Mouse (Mus musculus) mouse embryonic stem cell (cell line): ENCODE data around the gene Fbxo24.

Experiments
- in situ Hi-C, 2 experiments: fragments of 300-500 bp; cut with MboI; formaldehyde crosslinking; loops; 1 replicate in 1 of 2; 3 replicates in 1 of 2; pipeline ENCODE4 v1.14.3; 2019 to 2020; ENCODE audit warnings: low sequenced_read_pairs in 2 of 2, low pct_unique_long_range_greater_than_20kb in 1 of 2, mixed read lengths in 1 of 2; ENCODE audit not compliant: unreplicated experiment in 1 of 2

The Fbxo24 gene

DNA sequence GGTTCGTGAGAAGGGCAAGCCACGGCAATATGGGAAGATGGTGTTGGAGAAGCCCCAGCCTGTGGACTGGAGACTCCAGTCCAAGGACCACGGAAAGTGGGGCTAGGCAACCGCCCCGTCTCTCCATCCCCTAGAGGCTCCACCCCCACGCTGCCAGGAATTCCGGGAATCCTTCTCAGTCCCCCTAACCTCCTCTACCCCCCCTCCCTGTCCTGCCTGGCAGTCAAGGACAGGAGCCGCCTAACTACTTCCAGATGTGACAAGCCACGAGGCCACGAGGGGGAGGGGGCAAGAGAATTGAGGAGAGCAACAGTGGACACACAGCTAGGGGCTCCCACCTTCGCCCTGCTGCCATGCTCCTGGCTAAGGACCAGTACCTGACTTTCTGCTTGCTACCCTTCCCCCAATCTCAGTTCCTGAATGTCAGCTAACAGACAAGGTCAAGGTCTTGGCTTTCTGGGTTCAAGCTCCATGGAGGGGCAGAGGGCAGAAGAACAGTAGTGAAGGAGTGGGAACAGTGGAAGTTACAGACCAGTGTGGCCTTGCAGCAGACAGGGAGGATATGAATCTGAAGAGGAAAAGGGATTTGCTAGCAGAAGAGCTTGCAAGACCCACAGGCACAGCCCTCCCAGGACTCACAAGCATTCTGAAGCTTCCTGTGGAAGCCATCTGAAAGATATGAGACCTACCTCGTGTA is 18.1 kb downstream of the Fbxo24 start:
- in situ Hi-C loops: no loop called here

DNA sequence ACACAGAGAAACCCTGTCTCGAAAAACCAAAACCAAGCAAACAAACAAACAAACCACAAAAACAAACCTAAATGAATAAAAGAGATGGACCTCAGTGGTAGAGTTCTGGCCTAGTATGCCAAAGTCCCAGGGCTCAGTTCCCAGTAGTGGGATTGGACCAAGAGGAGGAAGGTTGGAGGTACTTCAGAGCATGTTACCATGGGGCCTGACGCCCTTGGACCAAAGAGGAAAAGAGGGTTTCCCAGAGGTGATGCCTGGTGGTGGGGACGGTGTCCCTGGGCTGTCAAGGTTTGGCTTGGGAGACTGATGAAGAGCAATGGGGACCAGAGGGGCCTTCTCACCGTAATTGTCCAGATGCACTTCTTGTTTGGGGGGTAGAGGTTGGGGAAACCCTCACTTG is 18.7 kb downstream of the Fbxo24 start:
- in situ Hi-C loops: no loop called here

DNA sequence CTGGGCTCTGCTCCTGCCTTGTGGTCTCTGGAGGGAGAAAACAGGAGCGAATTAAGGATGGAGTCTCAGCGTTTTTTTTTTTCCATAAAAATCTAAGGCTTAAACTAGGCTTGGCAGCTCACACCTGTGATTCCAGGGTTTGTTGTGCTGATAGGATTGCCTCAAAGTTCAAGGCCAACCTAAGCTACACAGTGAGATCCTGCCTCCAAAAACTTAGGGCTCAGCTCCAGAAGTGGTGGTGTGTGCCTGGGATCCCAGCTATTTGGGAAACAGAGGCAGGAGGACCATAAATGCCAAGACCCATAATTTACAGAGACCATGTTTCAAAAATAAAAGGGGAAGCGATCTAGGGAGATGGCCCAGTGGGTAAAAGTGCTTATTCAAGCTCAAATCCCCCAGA is 19.5 kb downstream of the Fbxo24 start:
- in situ Hi-C loops: no loop called here

DNA sequence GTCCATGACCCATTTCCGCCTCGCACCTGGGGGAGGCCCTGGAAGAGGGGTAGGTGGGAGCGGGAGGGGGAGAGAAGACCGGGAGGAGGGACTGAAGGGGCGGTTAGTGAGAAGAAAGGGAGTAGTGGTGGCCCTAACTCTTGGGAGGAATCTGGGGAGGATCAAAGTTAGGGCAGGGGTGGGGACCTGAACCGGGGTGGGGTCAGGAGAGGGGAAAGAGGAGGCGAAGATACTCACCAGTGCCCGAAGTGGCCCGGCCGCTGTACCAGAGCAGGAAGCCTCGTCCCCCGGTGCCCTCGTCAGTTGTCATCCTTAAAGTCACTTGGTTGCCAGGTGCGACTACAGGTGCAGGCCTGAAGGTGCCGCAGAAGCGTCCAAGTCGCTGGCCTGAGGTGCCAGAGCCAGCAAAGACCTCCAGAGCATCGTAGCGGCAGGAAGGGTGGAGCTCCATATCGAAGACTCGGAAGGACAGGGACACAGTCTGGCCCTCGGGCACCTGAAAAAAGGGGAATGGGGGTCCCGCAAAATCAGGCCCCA is 20.1 kb downstream of the Fbxo24 start:
- in situ Hi-C loops: no loop called here

DNA sequence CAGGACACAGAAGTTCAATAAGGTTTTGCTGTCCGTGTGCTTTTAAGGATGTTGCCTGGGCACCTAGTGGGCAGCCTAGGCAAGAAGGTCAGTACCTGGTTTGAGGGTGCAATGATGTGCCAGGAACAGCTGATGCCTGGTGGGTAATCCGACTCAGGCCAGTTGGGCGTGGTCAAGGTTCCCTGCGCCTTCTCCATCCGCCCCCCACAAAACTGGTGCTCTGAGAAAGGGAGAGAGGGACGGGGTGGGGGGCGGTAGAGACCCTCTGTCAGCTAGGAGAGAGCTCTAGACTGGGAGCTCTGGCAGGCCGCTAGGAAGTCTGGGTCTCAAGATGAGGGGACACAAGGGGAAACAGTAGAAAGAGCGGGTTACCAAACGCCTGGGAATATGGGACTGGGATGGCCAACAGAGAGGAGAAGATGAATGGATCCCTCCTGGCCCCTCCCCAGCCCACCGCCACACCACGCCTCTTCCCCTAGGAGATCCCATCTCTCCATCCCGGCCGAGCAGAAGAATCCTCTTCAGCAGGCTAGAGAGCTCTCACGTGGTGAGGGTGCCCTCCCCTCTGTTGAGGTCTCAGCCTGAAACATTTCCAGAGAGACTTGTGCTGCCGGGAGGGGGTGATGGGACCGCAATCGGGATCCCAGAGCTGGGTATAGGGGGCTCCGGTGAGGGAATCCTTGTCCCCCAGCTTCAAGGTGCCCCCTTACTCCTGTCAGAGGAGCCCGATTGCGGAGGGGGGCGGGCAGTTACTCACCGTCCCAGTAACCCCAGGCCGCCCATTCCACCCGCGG is 20.7 kb downstream of the Fbxo24 start:
- in situ Hi-C loops: no loop called here

DNA sequence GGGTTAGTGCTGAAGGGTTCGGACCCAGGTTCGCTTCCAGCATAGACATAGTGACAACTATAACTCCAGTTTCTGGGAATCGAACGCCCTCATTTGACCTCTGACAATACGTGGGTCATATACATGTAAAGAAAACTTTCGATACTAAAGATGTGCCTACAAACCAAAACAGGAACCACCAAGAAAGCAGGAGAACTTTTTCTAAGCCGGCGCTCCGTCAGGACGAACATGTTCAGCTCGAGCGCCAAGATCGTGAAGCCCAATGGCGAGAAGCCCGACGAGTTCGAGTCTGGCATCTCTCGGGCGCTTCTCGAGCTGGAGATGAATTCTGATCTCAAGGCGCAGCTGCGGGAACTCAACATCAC is 27.5 kb downstream of the Fbxo24 start:
- in situ Hi-C loops: no loop called here

DNA sequence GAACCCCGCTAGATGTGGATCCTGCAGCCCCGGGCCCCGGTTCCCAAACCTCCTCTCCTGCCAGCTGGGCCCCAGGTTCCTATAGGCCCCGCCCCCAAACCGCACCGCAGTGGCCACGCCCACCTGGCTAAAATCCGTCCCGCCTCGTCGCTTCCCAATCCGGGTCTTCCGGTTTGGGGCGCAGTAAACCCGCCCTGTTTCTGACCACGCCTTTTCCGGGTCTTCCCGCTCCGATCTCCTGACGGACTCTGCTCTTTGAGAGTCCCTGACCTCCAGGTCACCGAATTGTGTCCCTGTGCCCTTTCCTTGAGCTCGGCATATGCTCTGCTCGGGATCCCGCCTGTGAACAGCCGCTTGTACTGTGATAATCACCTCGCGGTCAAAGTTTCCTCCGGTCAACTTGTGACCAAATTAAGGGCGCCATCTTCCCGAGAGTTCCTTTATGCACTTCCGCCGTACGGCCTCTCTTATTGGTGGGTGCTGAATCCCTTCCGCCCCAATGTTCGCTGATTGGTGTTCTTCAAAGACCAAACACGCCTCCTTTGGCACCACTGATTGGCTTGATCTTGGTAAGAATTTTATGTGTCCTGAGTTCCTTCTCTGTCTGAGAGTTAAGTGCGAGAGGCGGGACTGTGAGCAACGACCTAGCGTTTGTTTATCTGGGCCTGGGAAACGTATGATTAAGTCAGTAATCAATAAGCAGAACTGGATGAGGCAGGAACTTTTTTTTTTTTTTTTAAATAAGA is 28.0 kb downstream of the Fbxo24 start, which contains the start of gene Mospd3:
Gene Mospd3 (minus strand): TSS at position 440 of the 746 bp plus-strand sequence.
- in situ Hi-C loops: no loop called here

DNA sequence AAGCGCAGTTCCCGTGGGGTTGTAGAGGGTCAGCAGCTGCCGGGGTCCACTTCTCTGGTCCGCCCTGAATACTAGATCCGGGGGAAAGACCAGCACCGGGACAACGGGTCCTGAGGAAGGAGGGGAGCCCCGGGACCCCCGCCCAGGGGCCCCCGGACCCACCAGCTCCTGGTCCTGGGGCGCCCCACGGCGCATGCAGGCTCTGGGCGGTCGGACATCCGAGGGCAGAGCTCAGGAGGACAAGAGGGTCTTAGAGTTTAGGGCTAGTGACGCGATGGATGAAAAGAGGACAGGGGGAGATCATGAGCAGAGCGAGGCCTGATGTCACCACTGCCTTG is 28.6 kb downstream of the Fbxo24 start:
- in situ Hi-C loops: no loop called here

DNA sequence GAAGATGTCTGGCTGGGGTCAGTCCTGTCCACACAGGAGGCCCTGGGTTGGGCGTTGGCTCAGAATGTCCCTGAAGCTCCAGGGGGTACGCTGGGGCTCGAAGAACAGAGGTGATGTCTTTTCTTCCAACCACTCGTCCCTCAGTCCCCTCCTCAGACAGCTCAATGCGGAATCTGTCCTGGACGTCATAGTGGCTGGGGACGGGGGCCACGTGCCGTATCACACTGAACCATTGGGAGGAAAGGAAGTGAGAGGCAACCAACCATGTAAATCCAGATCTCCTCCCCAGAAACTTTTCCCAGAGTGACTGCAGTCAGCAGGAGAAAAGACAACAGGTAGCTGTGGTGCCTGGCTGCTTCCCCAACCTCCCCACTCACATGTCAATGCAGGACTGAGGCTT is 29.2 kb downstream of the Fbxo24 start:
- in situ Hi-C loops: no loop called here

DNA sequence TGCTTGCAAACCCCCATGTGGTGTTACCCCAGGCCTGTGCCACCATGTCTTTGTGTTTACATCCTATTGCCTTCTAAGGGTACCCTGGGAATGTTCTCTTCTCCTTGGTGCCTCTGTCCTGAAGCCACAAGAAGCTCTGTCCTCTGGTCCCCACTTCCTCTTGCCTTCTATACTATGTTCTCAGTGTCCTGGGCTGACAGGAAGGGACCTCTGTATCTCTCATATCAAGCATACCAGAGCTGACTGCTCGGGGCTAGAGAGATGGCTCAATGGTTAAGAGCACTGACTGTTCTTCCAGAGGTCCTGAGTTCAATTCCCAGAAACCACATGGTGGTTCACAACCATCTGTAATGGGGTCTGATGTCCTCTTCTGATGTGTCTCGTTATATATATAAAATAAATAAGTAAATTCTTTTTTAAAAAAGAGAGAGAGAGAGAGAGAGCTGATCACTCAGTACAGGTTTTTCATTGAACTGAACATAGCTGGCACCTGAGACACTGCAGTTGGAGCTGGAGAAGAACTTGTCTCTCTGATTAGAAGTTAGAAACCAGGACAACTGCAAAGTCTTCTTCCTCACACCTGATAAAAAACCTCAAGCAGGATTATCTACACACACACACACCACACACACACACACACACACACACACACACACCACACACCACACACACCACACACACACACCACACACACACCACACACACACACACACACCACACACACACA is 30.5 kb downstream of the Fbxo24 start:
- in situ Hi-C loops: no loop called here

DNA sequence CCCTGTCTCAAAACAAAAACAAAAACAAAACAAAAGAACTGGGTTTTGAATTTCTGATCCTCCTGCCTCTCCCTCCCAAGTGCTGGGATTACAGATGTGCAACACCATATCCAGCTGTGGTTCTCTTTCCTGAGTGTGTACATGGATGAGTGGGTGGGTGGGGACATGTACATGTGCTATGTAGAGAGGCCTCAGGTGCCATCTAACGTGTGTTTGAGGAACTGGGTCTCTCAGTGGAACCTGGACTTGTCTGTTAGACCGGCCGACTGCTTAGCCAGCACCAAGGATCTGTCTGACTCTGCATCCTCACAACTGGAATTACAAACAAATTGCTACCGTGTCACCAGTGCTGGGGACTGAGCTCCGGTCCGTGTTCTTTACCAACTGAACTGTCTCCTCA is 31.2 kb downstream of the Fbxo24 start:
- in situ Hi-C loops: no loop called here

DNA sequence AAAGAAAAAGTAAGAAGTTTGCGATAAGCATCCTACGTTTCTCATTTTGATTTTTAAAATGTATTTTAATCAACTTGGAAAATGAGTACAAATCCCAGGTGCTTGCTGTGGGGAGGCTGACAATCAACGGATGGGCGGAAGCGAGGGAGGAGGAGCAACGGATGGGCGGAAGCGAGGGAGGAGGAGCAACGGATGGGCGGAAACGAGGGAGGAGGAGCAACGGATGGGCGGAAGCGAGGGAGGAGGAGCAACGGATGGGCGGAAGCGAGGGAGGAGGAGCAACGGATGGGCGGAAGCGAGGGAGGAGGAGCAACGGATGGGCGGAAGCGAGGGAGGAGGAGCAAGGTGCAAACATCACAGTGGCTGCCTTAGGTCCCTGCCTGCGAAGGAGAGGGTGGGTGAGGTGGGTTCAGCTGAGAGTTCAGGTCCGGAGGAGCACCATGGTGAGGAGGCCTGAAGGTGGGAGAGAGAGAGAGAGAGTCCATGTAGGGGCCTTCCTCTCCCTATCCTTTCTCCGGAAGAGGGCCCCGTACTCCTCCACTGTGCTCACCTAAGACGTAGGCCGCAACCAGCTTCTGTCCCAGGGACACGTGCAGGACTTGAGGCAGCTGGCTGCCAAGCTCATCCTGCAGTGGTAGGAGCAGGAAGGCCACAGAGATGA is 32.1 kb downstream of the Fbxo24 start:
- in situ Hi-C loops: no loop called here

DNA sequence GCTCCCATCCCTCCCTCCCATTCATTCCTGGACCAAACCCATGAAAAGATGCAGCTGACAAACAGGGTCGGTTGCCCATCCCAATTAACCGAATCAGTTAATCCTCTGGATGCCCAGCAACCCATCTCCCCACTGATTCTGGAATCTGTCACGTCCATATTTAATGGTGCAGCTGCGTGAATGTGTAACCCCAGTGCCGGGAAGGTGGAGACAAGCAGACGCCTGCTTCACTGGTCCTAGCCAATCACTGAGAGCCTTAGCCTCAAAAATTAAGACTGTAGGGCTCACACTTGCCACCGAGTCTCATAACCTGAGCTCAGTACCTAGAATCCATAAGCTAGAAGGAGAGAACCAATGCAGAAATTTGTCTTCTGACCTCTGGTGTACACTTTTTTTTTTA is 32.9 kb downstream of the Fbxo24 start:
- in situ Hi-C loops: no loop called here

DNA sequence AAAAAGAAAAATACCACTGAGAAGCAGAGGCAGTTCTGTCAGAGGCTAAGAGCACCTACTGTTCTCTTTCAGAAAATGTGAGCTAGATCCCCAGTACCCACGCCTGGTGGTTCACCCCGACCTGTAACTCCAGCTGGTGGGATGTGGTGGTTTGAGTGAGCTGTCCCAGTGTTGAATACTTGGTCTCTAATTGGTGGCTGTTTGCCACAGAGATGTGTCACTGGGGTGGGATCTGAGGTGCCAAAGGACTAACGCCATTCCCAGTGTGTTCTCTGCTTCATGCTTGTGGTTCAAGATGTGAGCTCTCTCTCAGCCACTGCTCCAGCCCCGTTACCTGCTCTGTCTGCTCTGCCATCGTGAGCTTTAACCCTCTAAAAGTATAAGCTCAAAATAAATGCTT is 38.3 kb downstream of the Fbxo24 start:
- in situ Hi-C loops: no loop called here

DNA sequence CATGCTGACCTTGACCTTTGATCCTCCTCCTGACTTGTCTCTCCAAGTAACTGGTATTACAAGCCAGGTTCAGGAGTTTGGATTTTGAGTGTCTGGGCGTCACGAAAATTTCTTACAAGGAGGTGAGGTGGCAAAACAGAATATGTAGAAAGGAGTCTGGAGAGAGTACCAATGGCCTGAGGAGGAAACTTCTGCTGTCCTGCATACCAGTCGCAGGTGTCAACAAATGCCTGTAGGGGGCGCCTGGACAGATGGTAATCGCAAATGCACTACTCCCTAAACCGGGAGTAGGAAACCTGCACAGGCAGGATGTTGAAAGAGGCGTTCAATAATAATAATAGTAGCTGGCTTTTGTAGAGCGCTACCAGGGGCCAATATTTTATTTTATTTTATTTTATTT is 43.8 kb downstream of the Fbxo24 start:
- in situ Hi-C loops: no loop called here

DNA sequence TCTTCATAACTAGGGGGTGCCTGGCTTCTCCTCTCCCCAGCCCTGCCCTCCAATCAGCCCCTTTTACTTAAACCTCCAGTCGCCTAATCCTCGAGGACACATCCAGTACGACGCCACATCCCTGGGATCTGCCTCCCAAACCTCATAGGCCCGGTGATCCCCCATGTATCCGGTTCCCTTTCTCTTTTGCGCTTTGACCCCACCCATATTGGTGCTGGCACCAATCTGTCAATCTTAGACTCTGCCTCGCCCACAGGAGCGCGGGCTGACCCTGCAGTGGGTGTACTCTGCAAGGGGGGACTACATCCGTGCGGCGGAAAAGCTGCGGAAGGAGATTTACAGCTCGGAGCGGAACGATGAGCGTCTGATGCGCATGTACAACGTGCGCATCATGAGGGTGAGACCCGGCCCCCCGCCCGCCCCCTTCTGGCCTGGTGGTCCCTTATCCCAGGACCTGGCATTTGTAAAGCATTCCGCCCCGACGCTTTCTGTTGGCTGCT is 45.1 kb downstream of the Fbxo24 start:
- in situ Hi-C loops: no loop called here

DNA sequence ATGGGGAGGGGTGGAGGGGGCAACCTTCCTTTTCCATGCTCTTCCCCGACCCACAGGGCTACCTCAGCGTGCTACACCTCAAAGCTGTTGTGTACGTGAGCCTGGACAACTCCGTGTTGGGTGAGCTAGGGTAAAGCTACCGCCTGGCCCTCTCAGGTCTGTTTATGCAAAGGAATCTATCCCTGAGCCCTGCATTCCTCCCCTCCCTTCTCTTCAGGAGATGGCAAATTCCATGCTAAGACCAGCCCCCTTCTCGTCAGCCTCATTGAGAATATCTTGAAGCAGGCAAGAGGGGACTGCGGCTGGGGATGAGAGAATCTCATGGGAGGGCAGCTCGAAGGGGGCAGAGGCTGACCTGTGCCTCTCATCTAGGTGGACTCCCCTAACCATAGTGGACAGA is 46.1 kb downstream of the Fbxo24 start:
- in situ Hi-C loops: no loop called here

DNA sequence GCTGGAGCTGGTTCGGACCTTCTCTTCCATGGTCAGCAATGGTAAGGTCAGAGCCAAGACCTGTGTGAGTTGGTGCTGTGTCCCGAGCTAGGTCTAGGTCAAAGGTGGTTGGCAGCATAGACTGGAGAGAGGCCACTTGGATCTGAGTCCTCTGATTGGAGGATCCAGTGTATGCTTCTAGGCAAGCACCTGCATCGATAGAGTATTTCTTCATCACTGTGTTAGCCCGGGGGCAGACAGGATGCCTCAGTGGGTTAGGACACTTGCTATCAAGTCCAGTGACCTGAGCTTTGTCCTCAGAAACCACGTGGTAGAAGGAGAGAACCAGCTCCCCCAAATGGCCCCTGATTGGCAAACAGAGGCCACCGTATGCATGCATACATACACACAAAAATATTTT is 48.6 kb downstream of the Fbxo24 start:
- in situ Hi-C loops: no loop called here
